Mouse (Mus musculus) forelimb bud, embryonic 11.5 days (tissue): ENCODE results near the gene Elp1.

Source experiments
- DNase-seq: peaks from one replicate; pipeline ENCODE4 v3.0.0-alpha.2; 2012; ENCODE audit warnings: low read depth, low spot score

Gene Elp1

DNA sequence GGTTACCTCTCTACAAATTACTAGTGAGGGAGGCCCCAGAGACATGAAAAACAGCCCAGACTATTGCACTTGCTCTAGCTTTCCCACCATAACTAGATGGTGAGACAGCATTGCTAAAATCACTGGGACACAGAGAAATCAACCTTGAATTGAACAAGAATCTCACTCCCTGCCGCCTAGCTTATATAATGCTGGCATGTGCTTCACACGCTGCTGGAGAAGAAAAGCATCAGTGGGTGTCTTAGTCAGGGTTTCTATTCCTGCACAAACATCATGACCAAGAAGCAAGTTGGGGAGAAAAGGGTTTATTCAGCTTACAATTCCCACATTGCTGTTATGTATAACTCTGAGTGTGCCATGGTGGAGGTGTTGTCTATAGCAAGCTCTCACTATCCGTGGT lies 89.0 kb downstream of the Elp1 start:
- no peak for DNase-seq

DNA sequence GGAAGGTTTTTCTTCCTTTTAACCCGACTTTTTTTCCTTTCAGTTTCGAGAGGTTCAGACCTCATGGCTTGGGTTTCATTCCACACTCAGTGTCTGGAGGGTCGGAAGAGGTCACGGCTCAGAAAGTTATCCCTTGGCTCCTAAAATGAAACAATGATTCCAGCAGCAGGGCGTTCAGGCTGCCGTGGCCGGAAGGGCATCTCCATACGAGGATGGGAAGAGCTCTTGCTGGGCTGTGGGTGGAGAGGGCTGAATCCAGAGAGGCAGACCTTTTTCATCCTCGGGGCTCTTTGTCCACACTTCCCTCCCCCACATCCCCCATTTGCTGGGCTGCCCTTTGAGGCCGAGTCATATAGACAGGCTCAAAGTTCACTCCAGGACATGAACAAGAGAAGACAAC lies 99.9 kb downstream of the Elp1 start:
- no peak for DNase-seq
